Mouse (Mus musculus) stomach, adult 2 months (tissue): ENCODE results near the gene Tas2r138. TPM values are rescaled to one million over a fixed set of nuclear protein-coding genes. Genes with fewer than 3 reads are reported as not detected.

Experiments
- polyA plus RNA-seq: library from polyadenylated mRNA; depleted of rRNA; stranded (reverse); fragments of >200 nt; gene quantifications from 2 replicates; pipeline ENCODE4 v1.2.3, GENCODE M21; 2012; rRNA removed

The Tas2r138 gene
- not detected in 2 replicates for polyA plus RNA-seq

DNA sequence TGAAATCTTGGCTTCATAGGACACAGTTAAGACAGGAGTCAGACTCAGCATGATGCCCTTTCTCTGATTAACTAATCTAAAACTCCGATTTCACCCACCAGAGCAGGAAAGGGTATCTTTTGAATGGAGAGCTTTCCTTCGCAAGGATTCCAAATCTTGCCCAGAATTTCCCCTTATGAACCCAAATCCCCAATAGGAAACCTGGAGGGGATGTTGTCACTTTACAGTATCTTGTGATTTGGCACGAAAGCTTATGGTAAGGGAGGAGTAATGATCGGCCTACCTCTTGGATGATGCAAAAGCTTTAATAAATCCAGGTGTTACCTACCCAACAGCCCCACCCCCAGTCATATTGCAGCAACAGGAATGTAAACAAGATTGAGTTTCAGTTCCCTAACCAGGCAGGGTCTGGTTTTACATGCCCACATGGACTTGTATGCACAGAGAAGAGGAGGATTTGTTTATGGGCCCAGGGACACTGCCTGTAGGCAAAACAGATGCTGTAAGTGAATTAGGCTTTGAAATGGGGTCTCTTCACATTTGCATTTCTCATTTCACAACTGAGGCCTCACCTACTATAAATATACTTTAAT, at the start of gene Tas2r138:
TSS of gene Tas2r138 (minus strand) at position 51 of the 593 bp plus-strand sequence.

DNA sequence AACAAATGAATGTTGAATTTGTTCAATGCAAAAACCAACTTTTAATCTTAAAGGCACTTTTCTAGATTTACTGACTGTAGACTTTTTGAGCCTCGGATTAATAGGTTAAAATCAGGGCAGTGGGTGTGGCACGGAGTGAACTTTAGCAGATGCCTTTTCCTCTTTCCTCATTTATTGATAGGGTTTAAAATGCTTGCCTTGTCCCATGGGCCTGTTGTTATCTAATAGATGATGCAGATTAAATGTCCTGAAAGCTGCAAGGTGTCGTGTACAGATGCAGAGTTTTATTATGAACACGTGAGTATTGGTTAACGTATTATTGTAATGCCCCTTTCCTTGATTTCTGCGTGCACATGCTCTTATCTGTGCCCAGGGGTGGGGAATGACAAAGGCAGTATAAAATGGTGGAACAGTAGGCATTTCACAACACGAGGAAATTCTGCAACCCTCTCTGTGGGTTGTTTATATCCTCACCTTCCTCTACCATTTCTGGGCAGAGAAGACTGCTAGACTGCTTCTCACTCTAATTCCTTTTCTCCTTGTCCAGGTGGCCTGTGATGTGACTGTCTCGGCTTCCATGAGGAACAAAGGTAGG, 15.4 kb upstream of the Tas2r138 start, which contains the start of gene Mgam:
TSS of gene Mgam (plus strand) at position 426 of the 595 bp plus-strand sequence.

DNA sequence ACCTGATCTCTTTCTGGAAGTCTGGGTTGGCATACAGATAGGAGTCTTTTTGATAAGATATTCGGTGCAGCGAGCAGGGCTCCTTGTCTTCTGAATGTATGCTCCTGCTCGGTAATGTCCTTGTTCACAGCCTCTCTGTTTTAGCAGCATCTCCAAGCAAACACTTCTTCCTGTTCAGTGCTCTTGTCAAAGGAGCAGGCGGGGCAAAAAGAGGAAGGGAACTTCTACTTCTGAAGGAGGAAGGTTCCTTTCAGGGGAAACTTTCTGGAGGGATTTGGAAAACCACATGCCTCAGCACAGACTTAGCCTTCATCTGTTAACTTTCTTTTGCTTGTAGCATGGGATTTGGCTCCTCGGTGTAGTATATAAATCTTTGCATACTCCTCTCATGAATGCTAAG, 27.5 kb downstream of the Tas2r138 start, which contains the start of gene Clec5a:
TSS of gene Clec5a (minus strand) at position 177 of the 400 bp plus-strand sequence.

DNA sequence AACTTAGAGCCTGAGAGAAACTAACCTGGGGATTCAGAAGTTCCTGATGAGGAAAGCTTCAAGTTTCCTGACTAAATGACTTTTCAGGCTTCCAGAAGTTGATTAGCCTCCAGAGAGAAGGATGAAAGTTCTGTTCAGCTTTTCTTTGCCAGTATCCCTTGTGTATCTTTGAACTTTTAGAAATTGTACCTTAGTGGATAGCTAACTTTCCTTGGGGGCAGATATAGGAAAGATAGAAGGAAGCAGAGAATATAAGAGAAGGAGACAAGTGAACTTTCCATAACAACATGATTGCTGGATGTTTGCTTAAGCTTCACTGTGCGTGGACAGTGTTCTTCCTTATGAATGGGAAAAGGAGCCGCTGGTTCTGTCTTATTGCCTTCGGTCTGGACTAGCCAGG, 43.9 kb downstream of the Tas2r138 start, which contains the start of gene Olfr460:
TSS of gene Olfr460 (plus strand) at position 301 of the 400 bp plus-strand sequence.

Other genes with a start within 250 kb of the Tas2r138 start
- 2.8 and 4.3 TPM in 2 replicates for gene E330009J07Rik, start 177.2 kb downstream of the Tas2r138 start, polyA plus RNA-seq
- not detected in 2 replicates for gene Wee2, start 174.2 kb downstream of the Tas2r138 start, polyA plus RNA-seq
- 2.2 and 2.4 TPM in 2 replicates for gene Ssbp1, start 142.0 kb downstream of the Tas2r138 start, polyA plus RNA-seq
- not detected in 2 replicates for gene Tas2r137, start 122.1 kb downstream of the Tas2r138 start, polyA plus RNA-seq
- gene Tas2r108, start 119.8 kb downstream of the Tas2r138 start, polyA plus RNA-seq, result not detected in 2 replicates
- gene Prss37, start 93.8 kb downstream of the Tas2r138 start, polyA plus RNA-seq, result not detected in 2 replicates
- not detected in 2 replicates for gene Olfr461, start 58.3 kb downstream of the Tas2r138 start, polyA plus RNA-seq
- gene Olfr460, start 43.8 kb downstream of the Tas2r138 start, polyA plus RNA-seq, result not detected in 2 replicates
- not detected in 2 replicates for gene Clec5a, start 27.5 kb downstream of the Tas2r138 start, polyA plus RNA-seq
- 0.06 and 0.16 TPM in 2 replicates for gene Mgam, start 15.5 kb upstream of the Tas2r138 start, polyA plus RNA-seq